Mouse (Mus musculus) stomach, embryonic 14.5 days (tissue): ENCODE data around the gene 4933412E24Rik. TPM values are rescaled to one million over a fixed set of nuclear protein-coding genes. Genes with fewer than 3 reads are reported as not detected.

Source experiments
- ATAC-seq: fragments of 200-750 bp; cut with Nextera tagmentation; 2 replicates; pipeline ENCODE4 v1.8.0; 2017; ENCODE audit warnings: low read depth, moderate TSS enrichment; ENCODE audit not compliant: insufficient number of reproducible peaks, insufficient read depth, low FRiP score
- H3K27ac ChIP-seq: fragments of 300-500 bp; sonication (generic); 2 replicates; pipeline ENCODE4 v1.5.1; 2014; ENCODE audit warnings: mild to moderate bottlenecking, low read length, moderate library complexity, mixed read lengths
- H3K27me3 ChIP-seq: fragments of 300-500 bp; sonication (generic); 2 replicates; pipeline ENCODE4 v1.6.1; 2014; ENCODE audit warnings: low read length, control low read depth, mixed read lengths; ENCODE audit not compliant: control insufficient read depth, insufficient read depth
- H3K36me3 ChIP-seq: fragments of 300-500 bp; sonication (generic); 2 replicates; pipeline ENCODE4 v1.6.1; 2014; ENCODE audit warnings: mild to moderate bottlenecking, control low read depth, low read length, moderate library complexity, mixed read lengths; ENCODE audit not compliant: control insufficient read depth, insufficient read depth
- H3K4me1 ChIP-seq: fragments of 300-500 bp; sonication (generic); 2 replicates; pipeline ENCODE4 v1.6.1; 2014; ENCODE audit warnings: low read length, control low read depth, mixed read lengths; ENCODE audit not compliant: control insufficient read depth, insufficient read depth
- H3K4me2 ChIP-seq: fragments of 300-500 bp; sonication (generic); replicated peaks from 2 replicates; pipeline ENCODE4 v1.6.1; 2014; ENCODE audit warnings: low read depth, low read length, control low read depth
- H3K4me3 ChIP-seq: fragments of 300-500 bp; sonication (generic); 2 replicates; pipeline ENCODE4 v1.5.1; 2014; ENCODE audit warnings: low read depth, low read length, control low read depth
- H3K9ac ChIP-seq: fragments of 300-500 bp; sonication (generic); replicated peaks from 2 replicates; pipeline ENCODE4 v1.6.1; 2014; ENCODE audit warnings: low read depth, mild to moderate bottlenecking, control low read depth, low read length, moderate library complexity, mixed read lengths
- H3K9me3 ChIP-seq: fragments of 300-500 bp; sonication (generic); 2 replicates; pipeline ENCODE4 v1.6.1; 2016; ENCODE audit warnings: low read depth, low read length, control low read depth; ENCODE audit not compliant: control insufficient read depth
- WGBS: fragments of 180-500 bp; shearing (Covaris S2); extraction: QIAGEN DNeasy Blood & Tissue Kit; methylation state at CpG from one replicate; pipeline ENCODE4 v1.1.7; 2014; 5-methylcytosine and 5-hydroxymethylcytosine counted together
- polyA plus RNA-seq: library from polyadenylated mRNA; unstranded; fragments of >200 nt; fragmentation: Nextera tagmentation; extraction: Ambion mirVana; gene quantifications from 2 replicates; pipeline ENCODE4 v1.2.1, GENCODE M21; 2014

4933412E24Rik gene
- polyA plus RNA-seq, 1 experiment from 2014 or later: not detected

GRCm38 (mm10) chr15:59973651-59974519 is 42.5 kb downstream of the 4933412E24Rik start:
- no peak for ATAC-seq
- WGBS: 84% methylated on average over 7 of the region's 7 CpGs
- no peak overlapping the region for H3K4me2 ChIP-seq
- no peaks in the 10 kb centered on the region for H3K4me1 ChIP-seq
- no peak overlapping the region for H3K4me3 ChIP-seq
- no peak overlapping the region for H3K9ac ChIP-seq
- H3K27ac ChIP-seq: no peak overlapping the region
- no peaks in the 10 kb centered on the region for H3K36me3 ChIP-seq
- no peaks in the 10 kb centered on the region for H3K9me3 ChIP-seq
- no peaks in the 10 kb centered on the region for H3K27me3 ChIP-seq
